Mouse (Mus musculus): ENCODE data around the gene Tdrkh. TPM values are rescaled to one million over a fixed set of nuclear protein-coding genes. Genes with fewer than 3 reads are reported as not detected.
A peak's percentile ranks its signal among the peaks of the same experiment; 100 is the strongest.

The Tdrkh gene
- polyA plus RNA-seq (2016; fragmentation: Nextera tagmentation; extraction: Ambion mirVana), result 9.3 and 11.1 TPM in 2 replicates

DNA sequence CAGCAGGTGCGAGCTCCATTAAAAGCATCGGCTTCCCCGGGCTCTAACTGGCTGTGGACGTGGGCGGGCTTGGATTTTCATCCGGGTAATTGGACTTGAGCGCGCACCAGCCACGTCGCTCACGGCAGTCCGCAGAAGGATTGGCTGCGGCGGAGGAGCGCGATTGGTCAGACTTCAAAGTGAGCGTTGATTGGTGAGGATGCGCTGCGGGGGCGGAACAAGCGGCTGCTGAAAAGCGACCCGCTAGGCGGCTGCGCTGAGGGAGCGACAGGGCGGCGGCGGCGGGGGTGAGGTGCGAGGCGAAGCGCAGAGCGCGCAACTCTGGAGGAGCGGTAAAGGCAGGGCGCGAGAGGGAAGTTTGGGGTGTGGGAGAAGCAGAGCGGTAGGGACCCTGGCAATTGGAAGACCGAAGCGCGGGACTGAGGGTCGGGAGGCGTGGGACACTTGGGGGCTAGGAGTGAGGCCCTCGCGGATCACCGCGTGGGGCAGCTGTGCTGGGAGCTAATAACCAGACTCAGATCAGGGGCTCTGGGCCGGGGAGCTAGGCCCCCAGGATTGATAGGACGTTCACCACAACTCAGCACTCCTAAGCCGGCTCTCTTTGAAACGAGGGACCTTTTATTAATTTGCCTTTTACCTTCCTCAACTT lies at the start of gene Tdrkh:
Gene Tdrkh (plus strand): TSS at position 243 of the 649 bp plus-strand sequence.
- H3K36me3 ChIP-seq, result no peaks in the 10 kb centered on the region
- no peaks in the 10 kb centered on the region for H3K9me3 ChIP-seq
- 0 out of 2 replicates have a peak, but pooled peaks cover 4% of the 10 kb centered on the region for H3K27me3 ChIP-seq (ENCODE audit: insufficient read depth, poor library complexity, severe bottlenecking)
- H3K4me1 ChIP-seq, result peaks cover 14% of the 10 kb centered on the region
- 11% methylated on average over 52 of the region's 52 CpGs for WGBS
- H3K4me3 ChIP-seq, result peak within 1 kb of the TSS; percentile 69
- DNase-seq (ENCODE audit: low spot score), result peak; percentile 98
- peak within 1 kb of the TSS; percentile 65 for H3K27ac ChIP-seq

DNA sequence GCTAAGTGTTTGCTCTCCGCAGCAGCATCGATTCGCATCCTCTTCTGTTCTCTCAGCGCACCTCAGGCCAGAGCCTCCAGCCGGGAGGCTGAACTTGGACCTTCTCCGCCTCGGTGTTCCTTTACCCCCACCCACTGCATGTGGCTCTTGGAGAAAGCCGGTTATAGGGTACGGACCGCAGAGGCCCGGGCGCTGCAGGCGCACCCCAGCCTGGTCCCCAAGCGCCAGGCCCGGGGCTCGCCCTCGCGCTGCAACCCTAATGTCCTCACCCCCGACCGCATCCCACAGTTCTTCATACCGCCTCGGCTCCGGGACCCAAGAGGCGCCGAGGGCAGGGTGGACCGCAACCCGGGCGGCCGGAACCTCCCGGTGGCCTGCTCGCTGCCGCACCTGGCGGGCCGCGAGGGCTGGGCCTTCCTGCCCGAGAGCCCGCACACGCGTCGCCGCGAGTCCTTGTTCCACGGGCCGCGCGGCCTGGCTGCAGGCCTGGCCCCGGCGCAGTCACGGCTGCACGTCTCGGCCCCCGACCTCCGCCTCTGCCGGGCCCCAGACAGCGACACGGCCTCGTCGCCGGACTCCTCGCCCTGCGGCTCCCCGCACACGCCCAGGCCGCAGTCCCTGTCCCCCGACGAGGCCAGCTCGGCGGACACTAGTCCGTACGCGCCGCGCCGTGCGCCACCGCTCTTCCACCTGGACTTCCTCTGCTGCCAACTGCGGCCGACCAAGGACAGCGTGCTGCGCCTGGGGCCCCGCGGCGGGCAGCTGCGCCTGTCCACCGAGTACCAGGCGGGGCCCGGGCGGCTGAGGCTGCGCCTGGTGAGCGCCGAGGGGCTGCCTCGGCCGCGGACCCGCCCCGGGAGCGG lies 49.6 kb upstream of the Tdrkh start:
- H3K9me3 ChIP-seq, result no peaks in the 10 kb centered on the region
- H3K27me3 ChIP-seq (ENCODE audit: insufficient read depth, poor library complexity, severe bottlenecking), result peaks cover 66% of the 10 kb centered on the region
- H3K27ac ChIP-seq, result peak overlapping the region; percentile 80
- H3K36me3 ChIP-seq, result no peaks in the 10 kb centered on the region
- H3K4me1 ChIP-seq, result peaks cover 12% of the 10 kb centered on the region
- peak overlapping the region; percentile 68 for H3K4me3 ChIP-seq
- no peak for DNase-seq (ENCODE audit: low spot score)
- 4% methylated on average over 97 of the region's 97 CpGs for WGBS

DNA sequence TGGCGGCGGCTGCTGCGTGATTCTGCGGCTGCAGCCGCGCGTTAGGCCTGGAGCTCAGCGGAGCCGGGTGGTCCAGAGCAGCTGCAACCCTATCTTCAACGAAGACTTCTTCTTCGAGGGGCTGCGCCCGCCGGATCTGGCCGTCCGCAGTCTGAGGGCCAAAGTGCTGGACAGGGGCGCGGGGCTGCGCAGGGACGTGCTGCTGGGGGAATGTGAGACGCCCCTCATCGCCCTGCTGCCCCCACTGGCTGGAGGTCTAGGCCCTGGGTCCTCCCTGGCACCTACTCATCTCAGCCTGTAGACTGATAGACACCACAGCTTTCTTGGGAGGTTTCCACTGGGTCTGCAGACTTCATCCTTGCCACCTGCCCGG lies 48.9 kb upstream of the Tdrkh start:
- H3K27ac ChIP-seq, result peak overlapping the region; percentile 80
- H3K36me3 ChIP-seq, result no peaks in the 10 kb centered on the region
- WGBS, result 4% methylated on average over 23 of the region's 23 CpGs
- H3K9me3 ChIP-seq, result no peaks in the 10 kb centered on the region
- DNase-seq (ENCODE audit: low spot score), result no peak
- H3K4me3 ChIP-seq, result peak overlapping the region; percentile 68
- peaks cover 66% of the 10 kb centered on the region for H3K27me3 ChIP-seq (ENCODE audit: insufficient read depth, poor library complexity, severe bottlenecking)
- peaks cover 12% of the 10 kb centered on the region for H3K4me1 ChIP-seq

DNA sequence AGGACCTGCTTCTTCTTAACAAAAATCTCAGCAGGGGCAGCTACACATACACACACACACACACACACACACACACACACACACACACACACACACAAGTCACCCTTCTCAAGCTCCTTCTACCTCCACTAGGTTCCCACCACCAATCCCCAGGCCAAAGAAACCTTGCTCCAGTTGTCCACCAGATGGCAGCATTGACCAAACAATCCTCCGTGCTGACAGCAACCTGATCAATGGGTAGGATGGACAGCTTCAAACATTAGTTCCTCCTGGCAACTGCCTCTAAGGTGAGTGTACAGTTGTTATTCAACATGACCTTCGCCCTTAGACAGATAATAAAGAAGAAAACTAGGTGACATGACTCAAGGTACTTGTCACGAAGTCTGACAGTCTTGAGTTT lies 46.3 kb upstream of the Tdrkh start:
- peak; percentile 90 for DNase-seq (ENCODE audit: low spot score)
- H3K36me3 ChIP-seq, result no peaks in the 10 kb centered on the region
- no peaks in the 10 kb centered on the region for H3K9me3 ChIP-seq
- H3K4me1 ChIP-seq, result peaks cover 15% of the 10 kb centered on the region
- WGBS, result 20% methylated on average over 3 of the region's 3 CpGs
- no peak overlapping the region for H3K4me3 ChIP-seq
- no peak overlapping the region for H3K27ac ChIP-seq
- H3K27me3 ChIP-seq (ENCODE audit: insufficient read depth, poor library complexity, severe bottlenecking), result peaks cover 64% of the 10 kb centered on the region

DNA sequence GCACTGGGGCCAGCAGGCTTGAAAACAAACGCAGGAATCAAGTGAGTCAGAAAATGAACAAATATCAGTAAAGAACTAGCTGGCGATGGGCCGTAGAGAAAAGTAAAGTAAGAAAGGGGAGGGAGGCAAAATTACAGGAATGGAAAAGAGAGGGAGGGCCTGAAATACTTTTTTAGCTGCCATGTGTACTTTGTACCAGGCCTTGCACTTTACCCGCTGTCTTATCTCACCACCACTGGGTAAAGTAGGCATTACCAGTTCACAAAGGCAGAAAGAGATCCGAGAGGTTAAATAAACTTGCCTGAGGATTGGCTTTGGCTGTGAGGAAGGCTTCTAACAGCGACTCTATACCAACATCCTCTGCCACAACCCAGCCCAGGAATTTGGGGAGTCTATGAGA lies 45.6 kb upstream of the Tdrkh start:
- DNase-seq (ENCODE audit: low spot score), result no peak
- Histone ChIP-seq H3K9me3 (no peaks in the 10 kb centered on the region), H3K27me3 (ENCODE audit: insufficient read depth, poor library complexity, severe bottlenecking) (peaks cover 63% of the 10 kb centered on the region), H3K36me3 (no peaks in the 10 kb centered on the region), H3K4me1 (peaks cover 20% of the 10 kb centered on the region), H3K4me3 (no peak overlapping the region), H3K27ac (no peak overlapping the region)
- WGBS, result 78% methylated on average over 6 of the region's 6 CpGs

DNA sequence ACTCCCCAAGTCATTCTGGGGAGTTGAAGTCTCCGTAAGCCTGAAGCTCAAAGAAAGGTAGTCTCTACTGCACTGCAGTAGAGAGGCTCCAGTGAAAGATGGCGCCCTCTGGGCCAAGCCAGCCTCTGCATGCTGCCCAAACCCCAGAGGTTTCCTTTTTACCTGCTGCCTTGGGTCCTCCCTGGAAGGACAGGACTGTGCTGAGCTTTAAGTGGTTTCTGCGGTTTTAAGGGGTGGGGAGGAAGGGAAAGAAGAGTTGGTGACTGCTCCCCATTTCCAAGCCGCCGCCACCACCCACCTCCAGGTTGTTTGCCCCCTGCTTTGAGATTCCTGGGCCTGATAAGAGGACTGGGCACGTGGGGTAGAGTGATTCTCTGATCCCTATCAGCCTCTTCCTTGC lies 44.4 kb upstream of the Tdrkh start:
- Histone ChIP-seq H3K36me3 (no peaks in the 10 kb centered on the region), H3K27me3 (ENCODE audit: insufficient read depth, poor library complexity, severe bottlenecking) (peaks cover 63% of the 10 kb centered on the region), H3K27ac (no peak overlapping the region), H3K4me1 (peaks cover 25% of the 10 kb centered on the region), H3K9me3 (no peaks in the 10 kb centered on the region), H3K4me3 (no peak overlapping the region)
- DNase-seq (ENCODE audit: low spot score), result no peak
- 49% methylated on average over 6 of the region's 6 CpGs for WGBS

DNA sequence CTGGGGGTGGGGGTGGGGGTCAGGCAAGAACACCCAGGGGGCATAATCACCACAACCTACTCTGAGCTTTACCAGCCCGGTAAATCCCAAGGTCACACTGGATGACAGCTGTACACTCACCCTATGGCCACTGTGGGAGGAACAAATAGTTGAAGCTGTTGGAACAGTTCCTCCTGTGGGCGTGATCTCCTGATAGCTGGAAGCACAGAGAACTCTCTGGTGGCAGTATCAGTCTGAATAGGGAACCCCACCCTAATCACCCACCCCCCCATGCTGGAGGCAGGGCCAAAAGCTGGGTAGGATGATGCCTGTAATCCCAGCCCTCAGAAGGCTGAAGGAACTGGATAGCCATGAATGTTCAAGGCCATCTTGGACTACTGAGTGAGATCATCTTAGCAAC lies 43.4 kb upstream of the Tdrkh start:
- 56% methylated on average over 2 of the region's 2 CpGs for WGBS
- DNase-seq (ENCODE audit: low spot score), result no peak
- Histone ChIP-seq H3K4me1 (peaks cover 27% of the 10 kb centered on the region), H3K4me3 (no peak overlapping the region), H3K27me3 (ENCODE audit: insufficient read depth, poor library complexity, severe bottlenecking) (peaks cover 63% of the 10 kb centered on the region), H3K36me3 (no peaks in the 10 kb centered on the region), H3K27ac (no peak overlapping the region), H3K9me3 (no peaks in the 10 kb centered on the region)

DNA sequence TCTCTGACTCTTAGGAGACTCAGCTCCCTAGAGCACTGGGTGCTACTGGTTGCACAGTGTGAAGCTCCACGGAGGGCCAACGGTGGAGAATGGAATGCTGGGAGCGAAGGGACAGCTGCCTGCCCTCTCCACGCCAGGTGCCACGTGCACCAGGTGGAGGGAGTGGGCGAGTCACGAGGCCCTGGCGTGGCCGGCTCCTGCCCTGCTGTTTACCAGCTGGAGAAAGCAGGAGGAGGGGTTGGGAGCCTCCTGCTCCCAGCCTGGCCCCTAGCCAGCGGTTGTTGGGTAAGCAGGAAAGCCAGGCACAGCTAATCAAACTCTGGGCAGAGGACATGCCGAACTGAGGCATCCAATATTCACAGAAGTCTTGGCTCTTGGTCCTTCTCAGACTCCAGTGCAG lies 41.4 kb upstream of the Tdrkh start:
- no peak for DNase-seq (ENCODE audit: low spot score)
- Histone ChIP-seq H3K9me3 (no peaks in the 10 kb centered on the region), H3K27ac (0 out of 2 replicates have a peak overlapping the region, but pooled peaks have one; percentile 5), H3K4me3 (peak overlapping the region; percentile 41), H3K27me3 (ENCODE audit: insufficient read depth, poor library complexity, severe bottlenecking) (peaks cover 61% of the 10 kb centered on the region), H3K4me1 (peaks cover 27% of the 10 kb centered on the region), H3K36me3 (no peaks in the 10 kb centered on the region)
- 3% methylated on average over 11 of the region's 11 CpGs for WGBS

DNA sequence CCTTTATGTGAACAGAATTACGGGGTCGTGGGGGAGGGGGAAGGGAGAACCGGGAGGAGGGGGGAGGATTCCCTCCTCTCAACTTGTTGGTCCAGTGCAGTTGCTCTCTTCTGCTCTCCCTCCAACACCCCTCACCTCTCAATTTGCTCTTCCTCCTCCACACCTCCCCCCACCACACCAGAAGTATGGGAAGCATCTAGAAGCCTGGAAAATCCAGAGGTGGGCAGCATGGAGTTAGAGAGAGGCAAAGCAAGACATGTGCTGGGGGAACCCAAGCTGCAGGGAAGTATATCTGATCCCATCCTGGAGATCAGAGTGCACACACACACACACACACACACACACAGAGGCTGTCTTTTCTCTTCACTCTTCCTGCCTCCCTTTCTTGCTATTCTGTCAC lies 41.0 kb upstream of the Tdrkh start:
- no peaks in the 10 kb centered on the region for H3K36me3 ChIP-seq
- H3K27me3 ChIP-seq (ENCODE audit: insufficient read depth, poor library complexity, severe bottlenecking), result peaks cover 62% of the 10 kb centered on the region
- H3K4me3 ChIP-seq, result peak overlapping the region; percentile 41; the same call in 1 of the 2 replicates
- WGBS, result 0% methylated on average over 3 of the region's 3 CpGs
- no peak for DNase-seq (ENCODE audit: low spot score)
- 0 out of 2 replicates have a peak overlapping the region, but pooled peaks have one; percentile 5 for H3K27ac ChIP-seq
- no peaks in the 10 kb centered on the region for H3K9me3 ChIP-seq
- peaks cover 28% of the 10 kb centered on the region for H3K4me1 ChIP-seq

DNA sequence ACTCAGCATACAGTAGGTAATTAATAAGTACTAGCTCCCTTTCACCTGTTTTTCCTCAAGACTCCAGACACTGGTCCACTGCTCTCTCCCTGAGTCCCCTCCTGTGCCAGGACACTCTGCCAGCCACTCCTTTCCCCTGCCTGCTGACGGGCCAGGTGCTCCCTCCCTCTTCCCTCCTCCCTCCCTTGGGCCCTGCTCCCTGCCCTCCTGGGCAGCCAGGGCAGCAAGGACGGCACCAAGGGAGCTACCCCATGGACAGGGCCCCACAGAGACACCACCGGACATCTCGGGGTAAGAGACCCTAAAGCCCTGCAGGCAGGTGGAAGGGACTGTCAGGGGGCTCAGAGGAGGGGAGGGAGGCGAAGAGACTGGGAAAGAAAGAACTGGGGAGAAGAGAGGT lies 40.4 kb upstream of the Tdrkh start, which contains the start of gene Rorc:
Gene Rorc (plus strand): TSS at position 154 of the 400 bp plus-strand sequence.
- Histone ChIP-seq H3K4me1 (peaks cover 33% of the 10 kb centered on the region), H3K27ac (peak within 1 kb of the TSS; percentile 56; the same call in 1 of the 2 replicates), H3K27me3 (ENCODE audit: insufficient read depth, poor library complexity, severe bottlenecking) (peaks cover 66% of the 10 kb centered on the region), H3K4me3 (peak within 1 kb of the TSS; percentile 50), H3K9me3 (no peaks in the 10 kb centered on the region), H3K36me3 (no peaks in the 10 kb centered on the region)
- no peak for DNase-seq (ENCODE audit: low spot score)
- WGBS, result 9% methylated on average over 5 of the region's 5 CpGs

DNA sequence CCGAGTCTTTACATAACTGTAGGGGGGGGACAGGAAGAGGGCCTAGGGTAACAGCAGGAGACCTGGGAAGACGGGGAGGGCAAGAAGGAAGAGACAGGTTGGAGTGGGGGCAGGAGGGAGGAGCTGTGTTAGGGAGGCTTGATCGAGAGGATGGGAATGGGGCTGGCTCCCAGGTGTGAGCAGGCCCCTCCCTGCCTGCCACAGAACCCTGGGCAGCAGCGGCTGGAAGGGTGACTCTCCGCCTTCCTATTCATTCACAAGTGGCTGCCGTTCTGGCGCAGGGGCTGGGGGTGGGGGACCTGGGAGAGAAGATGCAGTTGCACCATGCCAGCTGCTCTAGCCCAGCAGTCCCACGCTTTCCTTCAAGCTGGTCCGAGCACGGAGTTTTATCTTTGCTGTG lies 40.0 kb upstream of the Tdrkh start:
- Histone ChIP-seq H3K27ac (0 out of 2 replicates have a peak overlapping the region, but pooled peaks have one; percentile 56), H3K4me3 (peak overlapping the region; percentile 50), H3K9me3 (no peaks in the 10 kb centered on the region), H3K36me3 (no peaks in the 10 kb centered on the region), H3K27me3 (ENCODE audit: insufficient read depth, poor library complexity, severe bottlenecking) (peaks cover 66% of the 10 kb centered on the region), H3K4me1 (peaks cover 33% of the 10 kb centered on the region)
- no peak for DNase-seq (ENCODE audit: low spot score)
- 2% methylated on average over 10 of the region's 10 CpGs for WGBS

DNA sequence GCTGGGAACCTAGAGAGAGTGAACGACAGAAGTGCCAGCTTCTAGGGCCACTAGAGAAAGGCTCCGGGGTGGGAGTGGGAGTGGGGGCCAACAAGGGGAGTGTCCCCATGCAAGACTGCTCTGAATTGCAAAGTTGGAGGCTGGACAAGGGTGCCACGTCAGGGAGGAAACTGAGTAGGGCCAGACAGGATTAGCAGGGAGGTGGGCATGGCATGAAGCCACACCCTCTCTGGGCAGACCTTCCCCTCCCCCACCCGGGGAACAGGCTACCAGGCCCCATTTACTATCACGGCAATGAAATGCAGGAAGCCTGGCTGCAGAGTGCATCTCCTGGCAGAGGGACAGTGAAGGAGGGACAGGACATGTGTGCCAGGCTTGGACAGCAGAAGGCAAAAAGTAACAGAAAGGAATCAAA lies 39.5 kb upstream of the Tdrkh start:
- peaks cover 33% of the 10 kb centered on the region for H3K4me1 ChIP-seq
- DNase-seq (ENCODE audit: low spot score), result no peak
- no peaks in the 10 kb centered on the region for H3K36me3 ChIP-seq
- H3K4me3 ChIP-seq, result peak overlapping the region; percentile 50
- peaks cover 66% of the 10 kb centered on the region for H3K27me3 ChIP-seq (ENCODE audit: insufficient read depth, poor library complexity, severe bottlenecking)
- no peaks in the 10 kb centered on the region for H3K9me3 ChIP-seq
- H3K27ac ChIP-seq, result peak overlapping the region; percentile 56; the same call in 1 of the 2 replicates
- 0% methylated on average over 5 of the region's 5 CpGs for WGBS

DNA sequence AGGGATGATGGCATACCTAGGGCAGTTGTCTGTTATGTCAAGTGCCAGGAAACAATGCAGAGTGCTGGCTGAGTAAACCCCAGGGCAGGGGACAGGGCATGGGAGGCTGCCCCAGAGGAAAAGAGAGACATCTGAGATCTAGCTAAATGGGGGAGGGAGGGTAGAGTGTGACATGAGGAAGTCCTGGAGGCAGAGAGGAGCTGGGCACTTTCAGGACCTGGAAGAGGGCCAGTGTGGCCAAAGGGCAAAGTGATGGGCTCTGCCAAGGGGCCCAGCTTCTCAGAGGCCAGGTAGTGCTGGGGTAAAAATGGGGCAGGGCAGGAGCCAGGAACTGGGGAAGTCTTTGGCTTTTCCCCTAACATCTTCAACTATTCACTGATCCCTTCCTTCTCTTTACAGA lies 38.4 kb upstream of the Tdrkh start:
- Histone ChIP-seq H3K4me3 (no peak overlapping the region), H3K4me1 (peaks cover 33% of the 10 kb centered on the region), H3K36me3 (no peaks in the 10 kb centered on the region), H3K27me3 (ENCODE audit: insufficient read depth, poor library complexity, severe bottlenecking) (peaks cover 72% of the 10 kb centered on the region), H3K9me3 (no peaks in the 10 kb centered on the region), H3K27ac (no peak overlapping the region)
- DNase-seq (ENCODE audit: low spot score), result no peak
